Mouse (Mus musculus) layer of hippocampus, postnatal 25 days (tissue): ENCODE results near the gene Car1. TPM values are rescaled to one million over a fixed set of nuclear protein-coding genes. Genes with fewer than 3 reads are reported as not detected.
"Not testable (repeated sequence)": the region's sequence is repeated elsewhere in the genome, so short reads cannot be mapped to it uniquely, and the experiment has no call there.

Source experiments
- DNase-seq, 2 experiments: peaks; one replicate each; pipeline ENCODE4 v3.0.0; 2022; ENCODE audit warnings: mixed read lengths in 2 of 2, low spot score in 1 of 2; ENCODE audit errors: extremely low spot score in 1 of 2
- total RNA-seq, 2 experiments: library from RNA; stranded (reverse); gene quantifications; 2 replicates each; pipeline ENCODE4 v1.2.3; 2021

The Car1 gene
- total RNA-seq, 2 experiments from 2014 or later, result not detected

- DNase-seq, result no peak
Measured at GRCm38 (mm10) chr3:14785353-14785752, 22.8 kb downstream of the Car1 start.

GRCm38 (mm10) chr3:14783198-14783597 is 25.0 kb downstream of the Car1 start:
- DNase-seq, result not testable (repeated sequence)

GRCm38 (mm10) chr3:14782365-14782764 is 25.8 kb downstream of the Car1 start:
- not testable (repeated sequence) for DNase-seq

GRCm38 (mm10) chr3:14780212-14780611 is 28.0 kb downstream of the Car1 start:
- no peak for DNase-seq

- not testable (repeated sequence) for DNase-seq
Measured at GRCm38 (mm10) chr3:14776497-14777162, 31.5 kb downstream of the Car1 start.

GRCm38 (mm10) chr3:14774539-14774938 is 33.6 kb downstream of the Car1 start:
- not testable (repeated sequence) for DNase-seq

GRCm38 (mm10) chr3:14772473-14772872 is 35.7 kb downstream of the Car1 start:
- DNase-seq, result not testable (repeated sequence)

GRCm38 (mm10) chr3:14764755-14765566 is 43.2 kb downstream of the Car1 start:
- no peak for DNase-seq

GRCm38 (mm10) chr3:14755716-14756115 is 52.5 kb downstream of the Car1 start:
- no peak for DNase-seq

GRCm38 (mm10) chr3:14746041-14746440 is 62.1 kb downstream of the Car1 start:
- DNase-seq, result no peak

GRCm38 (mm10) chr3:14738261-14738660 is 69.9 kb downstream of the Car1 start:
- no peak for DNase-seq

- not testable (repeated sequence) for DNase-seq
Measured at GRCm38 (mm10) chr3:14727496-14727895, 80.7 kb downstream of the Car1 start.

- not testable (repeated sequence) for DNase-seq
Measured at GRCm38 (mm10) chr3:14725462-14725861, 82.7 kb downstream of the Car1 start.

Other genes starting within 250 kb of the Car1 start
- gene 1810022K09Rik, start 197.1 kb downstream of the Car1 start, total RNA-seq, result 10 to 100 TPM; 80.6 to 91.9 TPM
- gene Car13, start 166.6 kb downstream of the Car1 start, total RNA-seq, result under 1 TPM; 0.57 to 0.66 TPM
- under 1 TPM in 1 of 2 experiments, not detected in 1; 0.32 TPM for gene Car3, start 55.1 kb upstream of the Car1 start, total RNA-seq
- 100 to 1,000 TPM; 115 to 135 TPM for gene Car2, start 77.9 kb upstream of the Car1 start, total RNA-seq